Mouse (Mus musculus) spleen, adult 2 months (tissue): Measurements from ENCODE around the gene Tmem30c.

Experiments
- CTCF ChIP-seq: fragments of 200-500 bp; IDR thresholded peaks from 2 replicates; pipeline ENCODE4 v1.5.1; 2011; ENCODE audit warnings: mild to moderate bottlenecking, inconsistent platforms; ENCODE audit not compliant: insufficient read depth, insufficient read length, insufficient replicate concordance; ENCODE audit errors: extremely low read depth
- POLR2A ChIP-seq: fragments of 200-500 bp; IDR thresholded peaks from 2 replicates; pipeline ENCODE4 v1.6.1; 2011; ENCODE audit warnings: low read depth, low read length, inconsistent platforms

DNA sequence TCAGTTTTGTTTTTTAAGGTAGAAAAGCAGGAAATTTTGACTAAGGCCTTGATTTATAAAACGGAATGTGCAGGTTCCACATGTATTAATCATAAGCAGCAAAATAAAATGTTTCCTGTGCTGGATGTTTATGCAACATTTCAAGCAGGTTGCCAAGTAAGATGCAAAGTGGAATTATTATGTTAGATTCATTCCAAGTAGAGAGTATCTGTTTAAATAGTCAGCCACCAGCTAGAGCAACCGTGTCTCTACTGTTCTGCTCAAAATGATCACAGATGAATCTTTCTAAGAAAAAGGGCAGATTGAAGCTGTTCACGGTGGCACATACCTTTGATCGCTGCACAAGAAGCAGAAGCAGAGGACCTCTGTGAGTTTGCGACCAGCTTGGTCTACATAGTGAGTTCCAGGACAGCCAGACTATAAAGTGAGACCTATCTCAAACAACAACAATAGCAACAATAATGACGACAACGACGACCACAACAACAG lies 26.0 kb upstream of the Tmem30c start:
- no peak for TF ChIP-seq CTCF
- TF ChIP-seq POLR2A, result no peak
